Mouse (Mus musculus): ENCODE data around the gene Otud7b.

Gene Otud7b

GRCm38 (mm10) chr3:96087219-96087618 is 17.1 kb upstream of the Otud7b start:
- DNase-seq, result no peak

GRCm38 (mm10) chr3:96087801-96088200 is 16.5 kb upstream of the Otud7b start:
- DNase-seq, result no peak

- no peak for DNase-seq
These were observed 14.3 kb upstream of the Otud7b start for GRCm38 (mm10) chr3:96089882-96090489.

- DNase-seq, result no peak
These were observed 13.2 kb upstream of the Otud7b start for GRCm38 (mm10) chr3:96091146-96091545.

GRCm38 (mm10) chr3:96091966-96092365 is 12.4 kb upstream of the Otud7b start:
- DNase-seq, result no peak

- no peak for DNase-seq
These were observed 10.8 kb upstream of the Otud7b start for GRCm38 (mm10) chr3:96093509-96093908.

- DNase-seq, result peak; percentile 63
These were observed 10.1 kb upstream of the Otud7b start for GRCm38 (mm10) chr3:96094203-96094602.

- DNase-seq, result no peak
These were observed 6.2 kb upstream of the Otud7b start for GRCm38 (mm10) chr3:96098168-96098567.

- DNase-seq, result no peak
These were observed 5.6 kb upstream of the Otud7b start for GRCm38 (mm10) chr3:96098616-96099267.

GRCm38 (mm10) chr3:96102100-96102872 is 2.0 kb upstream of the Otud7b start:
- DNase-seq, result peak; percentile 55

GRCm38 (mm10) chr3:96103901-96104260 is 446 bp upstream of the Otud7b start:
- DNase-seq, result no peak

- DNase-seq, result peak; percentile 18
These were observed 963 bp downstream of the Otud7b start for GRCm38 (mm10) chr3:96105232-96105747.

- no peak for DNase-seq
These were observed 1.8 kb downstream of the Otud7b start for GRCm38 (mm10) chr3:96106151-96106550.

GRCm38 (mm10) chr3:96108315-96108714 is 4.0 kb downstream of the Otud7b start:
- no peak for DNase-seq

GRCm38 (mm10) chr3:96113251-96113650 is 8.9 kb downstream of the Otud7b start:
- no peak for DNase-seq

- DNase-seq, result no peak
These were observed 13.8 kb downstream of the Otud7b start for GRCm38 (mm10) chr3:96118142-96118541.

GRCm38 (mm10) chr3:96118702-96119101 is 14.4 kb downstream of the Otud7b start:
- no peak for DNase-seq

GRCm38 (mm10) chr3:96124235-96124634 is 19.9 kb downstream of the Otud7b start:
- no peak for DNase-seq

- DNase-seq, result no peak
These were observed 23.8 kb downstream of the Otud7b start for GRCm38 (mm10) chr3:96128128-96128527.

GRCm38 (mm10) chr3:96132478-96132877 is 28.2 kb downstream of the Otud7b start:
- DNase-seq, result no peak

- DNase-seq, result peak; percentile 29
These were observed 29.1 kb downstream of the Otud7b start for GRCm38 (mm10) chr3:96133327-96133905.

GRCm38 (mm10) chr3:96135011-96135410 is 30.7 kb downstream of the Otud7b start:
- peak; percentile 72 for DNase-seq

GRCm38 (mm10) chr3:96147950-96148349 is 43.6 kb downstream of the Otud7b start:
- no peak for DNase-seq

Measured in kidney, adult 18-20 months (tissue).